Mouse (Mus musculus) E14TG2a.4 (cell line): Measurements from ENCODE around the gene Sel1l3.

Experiments
- H3K27me3 ChIP-seq: 2 replicates; pipeline ENCODE4 v1.6.1; 2014; ENCODE audit warnings: low read length, control low read depth; ENCODE audit not compliant: insufficient read depth
- H3K36me3 ChIP-seq: 2 replicates; pipeline ENCODE4 v1.6.1; 2014; ENCODE audit warnings: low read length, control low read depth; ENCODE audit not compliant: insufficient read depth
- H3K4me1 ChIP-seq: replicated peaks from 2 replicates; pipeline ENCODE4 v1.6.1; 2014; ENCODE audit warnings: low read depth, low read length, control low read depth
- H3K4me3 ChIP-seq: replicated peaks from 2 replicates; pipeline ENCODE4 v1.5.1; 2014; ENCODE audit warnings: mild to moderate bottlenecking, low read length
- H3K9me3 ChIP-seq: 2 replicates; pipeline ENCODE4 v1.6.1; 2014; ENCODE audit warnings: low read length, control low read depth
- CTCF ChIP-seq: conservative IDR thresholded peaks from 2 replicates; pipeline ENCODE4 v1.5.1; 2014; ENCODE audit warnings: low read length
- NANOG ChIP-seq: IDR thresholded peaks from 2 replicates; pipeline ENCODE4 v1.6.1; 2014; ENCODE audit warnings: borderline replicate concordance, low read length, mixed read lengths
- POU5F1 ChIP-seq: IDR thresholded peaks from 2 replicates; pipeline ENCODE4 v1.6.1; 2014; ENCODE audit warnings: low read length, borderline replicate concordance

Gene Sel1l3

DNA sequence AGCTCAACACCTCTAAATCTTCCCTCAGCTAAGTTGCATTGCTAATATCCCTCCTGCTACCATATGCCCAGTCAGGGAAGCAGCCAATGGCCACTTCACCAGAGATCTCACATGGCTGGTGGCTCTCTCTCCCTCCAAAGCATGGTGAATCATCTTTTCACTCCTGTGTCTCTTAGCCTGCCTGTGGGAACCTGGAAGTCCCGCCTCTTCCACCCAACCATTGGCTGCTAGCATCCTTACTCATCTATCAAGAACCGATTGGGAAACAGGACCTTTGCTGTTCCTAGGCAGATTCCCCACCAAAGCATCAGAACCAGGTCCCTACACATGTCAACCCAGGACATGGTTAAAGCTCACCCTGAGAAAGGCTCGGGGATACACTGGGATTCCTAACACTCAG, 122.4 kb downstream of the Sel1l3 start:
- TF ChIP-seq NANOG: no peak
- no peak for TF ChIP-seq CTCF
- no peak for TF ChIP-seq POU5F1
- H3K36me3 ChIP-seq: no peaks in the 10 kb centered on the region
- H3K4me3 ChIP-seq: no peak overlapping the region
- H3K9me3 ChIP-seq: no peaks in the 10 kb centered on the region
- no peaks in the 10 kb centered on the region for H3K27me3 ChIP-seq
- no peaks in the 10 kb centered on the region for H3K4me1 ChIP-seq

DNA sequence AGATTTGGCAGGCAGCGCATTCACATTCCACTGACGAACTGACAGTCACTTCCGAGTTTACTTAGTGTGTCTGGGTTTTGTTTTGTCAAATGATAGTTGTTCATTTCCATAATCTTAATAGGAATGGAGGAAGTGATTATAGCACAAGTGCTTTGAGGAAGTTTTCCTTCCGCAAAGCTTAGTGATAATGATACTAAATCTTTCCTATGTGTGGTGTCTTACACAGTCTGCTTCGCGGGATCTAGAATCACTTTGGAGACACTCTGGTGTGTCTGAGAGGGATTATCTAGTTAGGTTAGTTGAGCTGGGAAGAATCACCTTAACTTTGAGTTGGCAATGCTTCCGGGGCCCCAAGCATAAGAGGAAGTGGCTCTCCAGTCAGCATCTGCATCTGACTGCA, 126.3 kb downstream of the Sel1l3 start:
- Histone ChIP-seq H3K36me3 (no peaks in the 10 kb centered on the region), H3K27me3 (0 out of 2 replicates have a peak, but pooled peaks cover 5% of the 10 kb centered on the region), H3K4me1 (no peaks in the 10 kb centered on the region), H3K4me3 (no peak overlapping the region), H3K9me3 (peaks cover 7% of the 10 kb centered on the region; the same call in 1 of the 2 replicates)
- TF ChIP-seq CTCF (no peak), POU5F1 (no peak), NANOG (no peak)

GRCm38 (mm10) chr5:53078453-53078852, 135.3 kb downstream of the Sel1l3 start:
- Histone ChIP-seq H3K4me1 (no peaks in the 10 kb centered on the region), H3K9me3 (no peaks in the 10 kb centered on the region), H3K4me3 (no peak overlapping the region), H3K36me3 (no peaks in the 10 kb centered on the region), H3K27me3 (no peaks in the 10 kb centered on the region)
- TF ChIP-seq CTCF: no peak
- TF ChIP-seq POU5F1: no peak
- TF ChIP-seq NANOG: no peak

DNA sequence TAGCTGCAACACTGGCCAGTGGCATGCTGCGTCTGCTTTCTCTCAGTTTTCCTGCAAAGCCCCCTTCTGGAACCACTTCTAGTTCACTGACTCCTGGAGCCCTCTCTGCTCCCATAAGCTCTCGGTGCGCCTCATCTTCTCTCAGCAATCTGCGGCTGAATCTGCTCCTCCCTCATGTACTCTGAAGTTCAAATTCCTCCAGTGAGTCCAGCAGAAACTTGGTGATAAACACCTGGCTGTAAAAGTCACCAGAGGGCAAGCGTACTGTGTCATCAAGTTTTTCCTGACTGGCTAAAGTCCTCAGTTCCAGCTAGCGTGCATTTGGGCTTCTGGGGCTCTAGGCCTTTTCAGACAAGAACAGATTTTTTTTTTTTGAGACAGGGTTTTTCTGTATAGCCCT, 139.2 kb downstream of the Sel1l3 start:
- TF ChIP-seq POU5F1 (no peak), NANOG (no peak), CTCF (no peak)
- no peak overlapping the region for H3K4me3 ChIP-seq
- no peaks in the 10 kb centered on the region for H3K27me3 ChIP-seq
- no peaks in the 10 kb centered on the region for H3K4me1 ChIP-seq
- H3K9me3 ChIP-seq: peaks cover 8% of the 10 kb centered on the region
- H3K36me3 ChIP-seq: no peaks in the 10 kb centered on the region

DNA sequence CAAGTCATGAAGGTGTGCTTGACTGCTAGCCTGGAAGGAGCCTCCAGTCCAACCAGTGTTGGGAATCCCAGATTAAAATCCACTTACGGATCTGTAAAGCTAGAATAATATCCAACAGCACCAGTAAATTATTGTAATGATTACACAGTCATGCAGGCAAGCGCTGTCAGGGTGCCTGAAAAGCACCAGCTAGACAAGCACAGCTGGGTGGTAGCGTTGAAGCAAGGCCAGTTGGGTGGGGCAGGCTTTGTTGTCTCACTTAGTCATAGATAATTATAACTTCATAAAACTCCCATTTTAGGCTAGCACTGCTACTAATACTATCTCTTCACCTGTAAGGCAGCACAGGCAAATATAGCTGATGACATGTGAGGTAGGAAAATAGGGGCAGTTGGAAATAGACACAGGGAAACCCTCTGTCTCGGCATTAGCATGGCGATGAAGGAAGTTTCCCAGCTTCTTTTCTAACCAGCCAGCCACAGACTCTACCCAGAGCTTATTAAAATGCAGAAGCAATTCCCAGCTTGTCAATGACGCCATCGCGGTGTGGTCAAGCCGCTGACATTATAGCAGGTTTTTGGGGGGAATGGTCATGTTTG, 152.1 kb downstream of the Sel1l3 start:
- Histone ChIP-seq H3K4me1 (no peaks in the 10 kb centered on the region), H3K36me3 (no peaks in the 10 kb centered on the region), H3K27me3 (no peaks in the 10 kb centered on the region; the same call in none of the 2 replicates), H3K4me3 (no peak overlapping the region), H3K9me3 (no peaks in the 10 kb centered on the region)
- TF ChIP-seq NANOG (no peak), CTCF (no peak), POU5F1 (no peak)
